ENCODE assay signal across 8 mouse cellular contexts in genomic region chr12:17545107-17545571, GRCm38 (mm10). TPM values are rescaled to one million over a fixed set of nuclear protein-coding genes. Genes with fewer than 3 reads are reported as not detected.
DNase-seq lines count a peak whose midpoint lies in the region; ATAC-seq and TF ChIP-seq lines count a peak whose summit lies in the region.

No protein-coding gene starts in this region.

- peak; percentile 38; the same call in 1 of the 2 replicates for ATAC-seq in cerebellum, adult (ENCODE audit: insufficient number of reproducible peaks, low FRiP score, low TSS enrichment)
- peak; percentile 47 for ATAC-seq in liver, embryonic 11.5 days (replicated peaks; ENCODE audit: low FRiP score)
- ATAC-seq in neutrophil, adult 5-6 weeks (ENCODE audit: extremely low read depth, insufficient number of reproducible peaks, low FRiP score, poor library complexity, severe bottlenecking): 0 out of 2 replicates have a peak, but pooled peaks have one; percentile 8

- no peak; the same call in 1 of the 2 replicates for TF ChIP-seq POLR2A in testis, adult 2 months (IDR thresholded peaks at IDR 0.05; ENCODE audit: control insufficient read depth, low read depth, low read length)

- no peaks in the 10 kb centered on the region for H3K27me3 ChIP-seq in testis, adult 2 months (ENCODE audit: control insufficient read depth, insufficient read depth, low read length)
- no peaks in the 10 kb centered on the region for H3K27me3 ChIP-seq in liver, embryonic 11.5 days (replicated peaks; ENCODE audit: control insufficient read depth, insufficient read depth, low read length)

- intact Hi-C loops in gastrocnemius, adult 2 months (cut with DNase I): loop anchor here (2.0 kb wide), 1 partner anchor 60 kb away; no protein-coding TSS in a partner anchor

- H3K36me3 ChIP-seq in testis, adult 2 months (ENCODE audit: control insufficient read depth, insufficient read depth, low read length): no peaks in the 10 kb centered on the region
- H3K36me3 ChIP-seq in liver, embryonic 11.5 days (ENCODE audit: control insufficient read depth, insufficient read depth, low read length): peaks cover 28% of the 10 kb centered on the region

- peak overlapping the region; percentile 88 for H3K27ac ChIP-seq in testis, adult 2 months (ENCODE audit: control insufficient read depth, insufficient read depth, low read depth, low read length)
- peak overlapping the region; percentile 97 for H3K27ac ChIP-seq in gastrocnemius, adult 2 months
- peak overlapping the region; percentile 91 for H3K27ac ChIP-seq in liver, embryonic 11.5 days (ENCODE audit: low read depth, low read length)

- peaks cover 3% of the 10 kb centered on the region for H3K4me1 ChIP-seq in testis, adult 2 months (ENCODE audit: control insufficient read depth, insufficient read depth, low read length)
- peaks cover 21% of the 10 kb centered on the region for H3K4me1 ChIP-seq in liver, embryonic 11.5 days (replicated peaks; ENCODE audit: control insufficient read depth, insufficient read depth, low read length)

- H3K4me3 ChIP-seq in testis, adult 2 months (ENCODE audit: control insufficient read depth, low read depth, low read length): peak overlapping the region; percentile 98
- peak overlapping the region; percentile 95 for H3K4me3 ChIP-seq in gastrocnemius, adult 2 months
- H3K4me3 ChIP-seq in liver, embryonic 11.5 days (ENCODE audit: low read depth, low read length): peak overlapping the region; percentile 99

- H3K9ac ChIP-seq in liver, embryonic 11.5 days (ENCODE audit: low read depth, low read length): peak overlapping the region; percentile 99

- no peak for DNase-seq in cerebellum, adult 11-12 months
- no peak for DNase-seq in testis, postnatal 10 days (ENCODE audit: low spot score)
- DNase-seq in gastrocnemius, adult 2 months: peak; percentile 85
- DNase-seq in liver, embryonic 11.5 days (ENCODE audit: low spot score): no peak
- no peak for DNase-seq in ovary, postnatal 36 days (ENCODE audit: low spot score)

- under 1% methylated on average over 39 of the region's 40 CpGs for WGBS in liver, embryonic 11.5 days

- peak overlapping the region; percentile 89 for H3K4me2 ChIP-seq in liver, embryonic 11.5 days

- no peaks in the 10 kb centered on the region for H3K9me3 ChIP-seq in liver, embryonic 11.5 days (ENCODE audit: control insufficient read depth, low read length)

- TF ChIP-seq CTCF in testis, adult 2 months (IDR thresholded peaks at IDR 0.05; ENCODE audit: control insufficient read depth, insufficient read depth, insufficient replicate concordance, low read depth, low read length): no peak
- TF ChIP-seq CTCF in gastrocnemius, adult 2 months (IDR thresholded peaks at IDR 0.05): no peak

RNA-seq across cellular contexts. Expression of gene Odc1, which starts 0.5 kb away (rescaled TPM):
- polyA plus RNA-seq in testis, adult 2 months (2012; rRNA removed): 384 and 398 TPM in 2 replicates
- 100 to 1,000 TPM in 1 of 2 experiments, 10 to 100 TPM in 1; 50.3 to 379 TPM for total RNA-seq in gastrocnemius, adult 2 months (2021)
- 446 and 497 TPM in 2 replicates for polyA plus RNA-seq in liver, embryonic 11.5 days (2014; fragmentation: Nextera tagmentation; extraction: Ambion mirVana)
- total RNA-seq in neutrophil, adult 5-6 weeks (2017): 107 and 142 TPM in 2 replicates
